In the genomic region with DNA sequence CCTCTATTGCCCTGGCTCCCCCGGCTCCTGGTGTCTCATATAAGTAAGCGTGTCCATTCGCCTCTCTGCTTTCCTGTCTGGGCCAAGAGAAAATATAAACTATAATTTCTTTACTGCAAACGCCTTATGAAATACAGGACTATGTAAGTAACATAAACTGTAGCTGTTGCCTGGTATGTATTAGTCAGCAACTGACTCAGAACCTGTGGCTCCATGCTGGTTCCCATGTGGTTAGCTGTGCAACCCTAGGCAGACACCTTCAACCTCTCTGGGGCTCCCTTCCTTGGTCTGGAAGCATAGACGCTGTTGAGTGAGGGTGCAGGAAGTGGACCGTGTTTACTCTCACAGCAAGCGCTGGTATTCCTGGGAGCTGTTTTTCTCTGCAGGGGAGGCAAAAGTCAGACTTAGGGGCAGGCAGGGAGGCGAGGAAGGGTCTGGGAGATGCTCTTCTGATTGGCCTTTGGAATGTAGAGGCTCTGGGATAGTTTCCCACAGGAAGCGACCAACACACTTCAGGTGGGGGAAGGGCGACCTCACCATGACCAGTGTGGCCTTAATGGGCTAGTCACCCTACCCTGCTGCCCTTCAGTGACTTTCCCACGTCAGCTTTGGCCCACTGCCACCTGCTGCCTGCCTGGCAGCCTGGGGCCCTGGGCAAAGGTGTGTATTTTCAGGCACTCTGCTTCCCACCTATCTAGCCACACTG, we compare ENCODE assay signal across 7 mouse cellular contexts.
DNase-seq lines count a peak whose midpoint lies in the region; ATAC-seq and TF ChIP-seq lines count a peak whose summit lies in the region.

No protein-coding gene starts in this region.

- 32% methylated on average over 11 of the region's 11 CpGs for WGBS in kidney, adult 2 months
- 51% methylated on average over 11 of the region's 11 CpGs for WGBS in lung, embryonic 16.5 days
- WGBS in forebrain, embryonic 12.5 days, result 78% methylated on average over 11 of the region's 11 CpGs

- ATAC-seq in lung, embryonic 16.5 days (ENCODE audit: low read depth), result peak; percentile 16; the same call in 1 of the 2 replicates
- ATAC-seq in forebrain, embryonic 12.5 days (ENCODE audit: low FRiP score), result no peak

- no peak for TF ChIP-seq CTCF in kidney, adult 2 months (conservative IDR thresholded peaks at IDR 0.05; ENCODE audit: insufficient read depth, insufficient read length, low read depth, low read length)

- H3K27ac ChIP-seq in kidney, adult 2 months (ENCODE audit: insufficient read depth, low read depth, low read length), result peak overlapping the region; percentile 97
- peak overlapping the region; percentile 43 for H3K27ac ChIP-seq in lung, embryonic 16.5 days (ENCODE audit: low read length)
- no peak overlapping the region for H3K27ac ChIP-seq in forebrain, embryonic 12.5 days

- H3K36me3 ChIP-seq in kidney, adult 2 months (ENCODE audit: control insufficient read depth, insufficient read depth, low read length), result no peaks in the 10 kb centered on the region
- H3K36me3 ChIP-seq in lung, embryonic 16.5 days (ENCODE audit: control insufficient read depth, insufficient read depth, low read length), result 0 out of 2 replicates have a peak, but pooled peaks cover 2% of the 10 kb centered on the region
- peaks cover 10% of the 10 kb centered on the region for H3K36me3 ChIP-seq in forebrain, embryonic 12.5 days (replicated peaks)

- no peak overlapping the region for H3K4me3 ChIP-seq in kidney, adult 2 months (ENCODE audit: insufficient read depth, low read depth, low read length)
- H3K4me3 ChIP-seq in lung, embryonic 16.5 days (ENCODE audit: low read length), result no peak overlapping the region
- no peak overlapping the region for H3K4me3 ChIP-seq in forebrain, embryonic 12.5 days (replicated peaks)

- H3K4me1 ChIP-seq in kidney, adult 2 months (ENCODE audit: control insufficient read depth, insufficient read depth, low read length), result peaks cover 28% of the 10 kb centered on the region
- peaks cover 8% of the 10 kb centered on the region for H3K4me1 ChIP-seq in lung, embryonic 16.5 days (replicated peaks; ENCODE audit: control insufficient read depth, insufficient read depth, low read length)
- H3K4me1 ChIP-seq in forebrain, embryonic 12.5 days, result no peaks in the 10 kb centered on the region

- no peaks in the 10 kb centered on the region for H3K9me3 ChIP-seq in lung, embryonic 16.5 days (ENCODE audit: control insufficient read depth, low read length)
- no peaks in the 10 kb centered on the region for H3K9me3 ChIP-seq in forebrain, embryonic 12.5 days

- H3K4me2 ChIP-seq in lung, embryonic 16.5 days (ENCODE audit: low read depth, low read length), result no peak overlapping the region
- H3K4me2 ChIP-seq in forebrain, embryonic 12.5 days, result no peak overlapping the region

- DNase-seq in adrenal gland, adult 8-10 months, result peak; percentile 72
- peak; percentile 46 for DNase-seq in fibroblast of lung, adult 2 months (ENCODE audit: low read depth)
- peak; percentile 97 for DNase-seq in kidney, adult 2 months
- DNase-seq in spleen, adult 12 weeks (ENCODE audit: low spot score), result no peak
- no peak for DNase-seq in embryo, embryonic 10 days (ENCODE audit: low spot score)

- no peak for TF ChIP-seq POLR2A in kidney, adult 2 months (IDR thresholded peaks at IDR 0.05; ENCODE audit: low read depth, low read length)

- H3K9ac ChIP-seq in lung, embryonic 16.5 days (ENCODE audit: low read length), result no peak overlapping the region
- no peak overlapping the region for H3K9ac ChIP-seq in forebrain, embryonic 12.5 days

- no peaks in the 10 kb centered on the region for H3K27me3 ChIP-seq in kidney, adult 2 months (replicated peaks; ENCODE audit: control insufficient read depth, insufficient read depth, low read length)
- H3K27me3 ChIP-seq in lung, embryonic 16.5 days (ENCODE audit: control insufficient read depth, insufficient read depth, low read depth, low read length), result no peaks in the 10 kb centered on the region
- no peaks in the 10 kb centered on the region for H3K27me3 ChIP-seq in forebrain, embryonic 12.5 days

Comparison
In these comparisons a context has a peak if more than half of its experiments do, and no peak if none do; other contexts are left out.
1. DNase-seq: peak in adrenal gland, adult 8-10 months (single experiment), fibroblast of lung, adult 2 months (single experiment) and kidney, adult 2 months (single experiment); none in spleen, adult 12 weeks (single experiment) and embryo, embryonic 10 days (single experiment).